Mouse (Mus musculus): ENCODE measurements at regions not wholly inside any gene's neighbourhood (a gene's known extent, or its start where the extent isn't known, plus 50 kb on each side); places are given as distances from the start of the nearest gene placed in this dataset.

DNA sequence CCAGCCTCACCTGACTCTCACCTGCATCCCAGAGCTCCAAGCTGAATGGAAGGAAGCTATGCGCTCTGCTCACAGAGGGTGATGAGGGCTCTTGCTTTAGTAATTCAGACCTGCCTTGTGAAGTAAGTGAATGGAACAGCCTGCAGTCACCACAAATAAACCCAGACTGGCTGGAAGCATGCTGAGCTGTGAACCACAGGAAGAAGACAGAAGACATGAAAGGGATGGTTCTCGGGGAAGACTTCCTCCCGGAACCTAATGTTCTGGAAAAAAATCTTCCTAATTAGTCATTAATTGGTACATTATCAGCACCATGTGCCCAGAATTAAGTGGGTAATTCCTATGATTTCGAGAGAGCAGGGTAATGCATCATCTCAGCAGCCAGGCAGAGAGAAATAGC lies 100.3 kb downstream of the Ets2 start:
- ATAC-seq (ENCODE audit: insufficient read depth, low FRiP score, low read depth) = no peak
- Histone ChIP-seq H3K36me3 (no peaks in the 10 kb centered on the region), H3K27me3 (replicated peaks) (no peaks in the 10 kb centered on the region), H3K4me1 (no peaks in the 10 kb centered on the region), H3K27ac (no peak overlapping the region), H3K4me2 (no peak overlapping the region), H3K9me3 (no peaks in the 10 kb centered on the region), H3K9ac (no peak overlapping the region), H3K4me3 (replicated peaks) (no peak overlapping the region)
- WGBS = 66% methylated on average over 4 of the region's 4 CpGs

DNA sequence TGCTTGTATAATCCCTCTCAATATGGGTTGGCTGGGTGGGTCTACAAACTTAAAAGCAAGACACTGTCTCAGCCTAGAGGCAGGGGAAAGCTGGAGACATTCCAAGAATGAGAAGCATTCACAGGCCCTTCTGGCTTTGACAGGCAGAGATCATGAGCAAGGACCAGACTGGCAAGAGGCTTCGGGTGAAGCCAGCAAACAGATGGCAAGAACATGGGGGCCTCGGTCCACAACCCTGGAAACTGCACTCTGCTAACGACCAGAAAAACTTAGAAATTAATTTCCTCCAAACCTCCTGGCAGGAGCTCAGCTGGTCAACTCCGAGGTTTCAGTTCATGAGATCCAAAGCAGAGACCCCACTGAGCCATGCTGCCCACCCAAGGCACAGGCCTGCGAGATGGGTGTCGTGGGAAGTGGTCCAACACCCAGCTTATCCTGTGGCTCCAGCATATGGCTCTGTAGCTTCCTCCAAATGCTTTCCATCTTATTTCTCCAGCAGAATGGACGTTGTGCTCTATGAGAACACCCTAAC lies 99.1 kb downstream of the Ets2 start:
- Histone ChIP-seq H3K4me1 (no peaks in the 10 kb centered on the region), H3K4me2 (no peak overlapping the region), H3K27me3 (replicated peaks) (no peaks in the 10 kb centered on the region), H3K9me3 (no peaks in the 10 kb centered on the region), H3K9ac (no peak overlapping the region), H3K27ac (no peak overlapping the region), H3K4me3 (replicated peaks) (no peak overlapping the region), H3K36me3 (no peaks in the 10 kb centered on the region)
- ATAC-seq (ENCODE audit: insufficient read depth, low FRiP score, low read depth) = no peak; the same call in 1 of the 2 replicates
- 68% methylated on average over 7 of the region's 7 CpGs for WGBS

DNA sequence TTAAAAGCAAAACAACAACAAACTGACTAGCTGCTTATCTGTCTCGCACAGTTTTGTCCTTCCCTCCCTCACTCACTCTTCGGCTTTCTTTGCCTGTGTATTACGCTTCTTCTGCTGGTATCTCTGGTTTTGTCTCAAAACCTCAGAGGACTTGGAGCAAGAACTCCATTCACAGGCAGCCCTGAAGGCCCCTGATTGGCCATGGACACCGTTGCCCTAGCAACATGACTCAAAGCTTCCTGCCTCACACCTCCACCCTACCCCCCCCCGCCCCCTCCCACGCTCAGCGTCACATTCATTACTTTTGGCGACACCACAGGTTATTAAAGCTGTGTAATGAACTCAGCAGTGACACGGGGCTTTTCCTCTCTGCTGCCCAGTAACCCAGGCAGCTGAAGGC lies 96.7 kb downstream of the Ets2 start:
- Histone ChIP-seq H3K4me3 (replicated peaks) (no peak overlapping the region), H3K27me3 (replicated peaks) (no peaks in the 10 kb centered on the region), H3K4me1 (no peaks in the 10 kb centered on the region), H3K4me2 (no peak overlapping the region), H3K9ac (no peak overlapping the region), H3K36me3 (no peaks in the 10 kb centered on the region), H3K27ac (no peak overlapping the region), H3K9me3 (no peaks in the 10 kb centered on the region)
- no peak for ATAC-seq (ENCODE audit: insufficient read depth, low FRiP score, low read depth)
- 69% methylated on average over 9 of the region's 9 CpGs for WGBS

DNA sequence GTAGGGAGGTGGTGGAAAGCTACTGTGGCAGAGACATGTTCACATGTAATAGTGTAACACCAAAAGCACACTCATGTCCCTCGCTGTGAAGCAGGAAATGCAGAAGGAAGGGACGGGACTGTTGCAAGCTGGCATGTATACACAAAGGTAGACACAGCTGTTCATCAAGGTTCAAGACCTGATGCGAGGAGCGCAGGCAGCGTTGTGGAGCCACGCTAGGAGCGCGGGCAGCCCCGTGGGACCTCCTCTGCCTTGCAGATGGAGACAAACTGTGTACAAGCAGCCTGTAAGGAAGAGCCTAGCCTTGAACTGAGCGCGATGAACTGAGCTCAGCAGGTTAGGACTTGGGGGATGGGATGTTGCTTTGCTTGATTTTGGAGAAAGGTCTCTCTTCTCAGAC lies 96.2 kb downstream of the Ets2 start:
- ATAC-seq (ENCODE audit: insufficient read depth, low FRiP score, low read depth) = no peak
- 81% methylated on average over 11 of the region's 11 CpGs for WGBS

DNA sequence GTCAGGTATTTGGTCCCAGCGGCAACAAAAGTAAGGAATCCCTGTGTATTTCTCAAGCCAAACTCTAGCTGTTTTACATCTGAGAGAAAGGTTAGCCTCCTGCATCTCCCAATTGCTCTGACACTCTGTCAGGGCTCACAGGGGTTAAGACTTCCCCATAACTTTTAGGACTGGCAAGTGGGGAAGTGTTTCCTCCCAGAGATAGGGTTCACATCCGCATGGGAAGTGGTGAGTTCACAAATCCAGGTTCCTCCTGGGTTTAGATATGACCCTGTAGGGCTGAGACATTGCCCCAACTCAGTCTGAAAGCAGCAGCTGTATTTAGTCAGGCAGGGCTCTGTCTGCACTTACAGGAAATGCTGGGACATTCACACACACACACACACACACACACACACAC lies 95.3 kb downstream of the Ets2 start:
- no peak for ATAC-seq (ENCODE audit: insufficient read depth, low FRiP score, low read depth)
- no peak overlapping the region for H3K4me2 ChIP-seq
- H3K4me1 ChIP-seq = no peaks in the 10 kb centered on the region
- H3K9ac ChIP-seq = no peak overlapping the region
- H3K9me3 ChIP-seq = no peaks in the 10 kb centered on the region
- H3K4me3 ChIP-seq (replicated peaks) = no peak overlapping the region
- 69% methylated on average over 2 of the region's 2 CpGs for WGBS
- no peaks in the 10 kb centered on the region for H3K27me3 ChIP-seq (replicated peaks)
- H3K36me3 ChIP-seq = no peaks in the 10 kb centered on the region
- H3K27ac ChIP-seq = no peak overlapping the region

More for the DNA sequence above, 96.2 kb downstream of the Ets2 start:
- Histone ChIP-seq H3K9ac (no peak overlapping the region), H3K4me3 (replicated peaks) (no peak overlapping the region), H3K27me3 (replicated peaks) (no peaks in the 10 kb centered on the region), H3K4me2 (no peak overlapping the region), H3K9me3 (no peaks in the 10 kb centered on the region), H3K36me3 (no peaks in the 10 kb centered on the region), H3K27ac (no peak overlapping the region), H3K4me1 (no peaks in the 10 kb centered on the region)

DNA sequence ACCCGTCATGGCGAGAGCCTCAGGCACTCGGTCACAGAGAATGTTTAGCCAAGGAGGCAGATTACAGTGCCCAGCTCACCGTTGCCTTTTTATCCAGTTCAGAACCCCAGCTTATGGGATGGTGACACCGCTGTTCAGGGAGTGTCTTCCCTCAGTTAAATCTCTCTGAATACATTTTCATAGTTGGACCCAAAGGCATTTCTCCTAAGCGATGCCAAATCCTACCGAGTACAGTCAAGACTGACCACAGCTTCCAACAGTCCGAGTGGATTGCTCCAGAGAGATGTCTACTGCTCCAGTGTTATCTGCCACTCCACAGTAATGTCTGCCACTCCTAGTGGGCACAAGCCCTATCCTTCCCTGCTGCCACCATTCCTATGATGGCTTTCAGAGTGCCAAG lies 93.0 kb downstream of the Ets2 start:
- Histone ChIP-seq H3K36me3 (no peaks in the 10 kb centered on the region), H3K4me2 (0 out of 2 replicates have a peak overlapping the region, but pooled peaks have one; percentile 13), H3K4me1 (no peaks in the 10 kb centered on the region), H3K4me3 (replicated peaks) (no peak overlapping the region), H3K27me3 (replicated peaks) (no peaks in the 10 kb centered on the region), H3K9me3 (no peaks in the 10 kb centered on the region), H3K9ac (no peak overlapping the region), H3K27ac (no peak overlapping the region)
- no peak for ATAC-seq (ENCODE audit: insufficient read depth, low FRiP score, low read depth)
- 64% methylated on average over 8 of the region's 8 CpGs for WGBS

DNA sequence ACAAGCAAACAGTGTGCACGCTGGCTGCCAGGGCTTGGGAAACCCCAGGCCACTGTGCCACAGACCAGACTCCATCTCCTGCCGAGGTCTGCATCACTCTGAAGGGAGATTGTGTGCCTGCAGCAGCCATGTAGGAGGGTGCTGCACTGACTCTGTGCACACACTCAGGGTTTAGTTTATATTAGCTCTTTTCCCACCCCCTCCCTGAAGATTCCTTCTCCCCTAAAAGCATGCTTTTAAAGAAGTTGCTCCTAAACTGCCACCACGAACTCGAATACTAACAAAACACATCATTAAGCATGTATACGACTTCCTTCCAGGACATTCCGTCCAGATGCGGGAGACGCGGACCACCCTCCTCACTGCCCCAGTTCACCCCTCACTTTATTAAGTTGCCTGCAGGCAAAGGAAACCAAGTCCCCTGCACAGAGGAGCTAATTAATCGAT lies 92.4 kb downstream of the Ets2 start:
- Histone ChIP-seq H3K4me3 (replicated peaks) (no peak overlapping the region), H3K36me3 (no peaks in the 10 kb centered on the region), H3K9ac (no peak overlapping the region), H3K27ac (no peak overlapping the region), H3K4me2 (peak overlapping the region; percentile 13; the same call in 1 of the 2 replicates), H3K27me3 (replicated peaks) (no peaks in the 10 kb centered on the region), H3K9me3 (no peaks in the 10 kb centered on the region), H3K4me1 (no peaks in the 10 kb centered on the region)
- WGBS = 31% methylated on average over 10 of the region's 10 CpGs
- no peak for ATAC-seq (ENCODE audit: insufficient read depth, low FRiP score, low read depth)

DNA sequence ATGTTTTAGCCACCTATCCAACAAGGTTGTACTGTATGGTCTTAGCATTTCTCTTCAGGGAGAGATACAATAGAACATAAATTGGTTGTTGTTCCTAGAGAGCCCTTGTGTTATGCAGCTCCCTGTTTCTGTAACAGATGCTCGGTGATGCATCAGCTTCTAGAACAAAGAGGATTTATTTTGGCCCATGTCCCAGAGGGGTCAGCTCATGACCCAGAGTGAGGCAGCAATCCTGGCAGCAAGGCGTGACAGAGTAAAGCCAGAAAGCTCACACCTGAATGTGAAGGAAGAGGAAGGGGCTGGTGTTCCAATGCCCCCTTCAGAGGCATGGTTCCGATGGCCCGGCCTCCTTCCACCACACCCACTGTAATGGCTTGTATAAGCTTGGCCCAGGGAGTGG lies 88.8 kb downstream of the Ets2 start:
- ATAC-seq (ENCODE audit: insufficient read depth, low FRiP score, low read depth) = no peak
- 71% methylated on average over 4 of the region's 4 CpGs for whole genome bisulfite sequencing
- H3K4me1 ChIP-seq = no peaks in the 10 kb centered on the region

DNA sequence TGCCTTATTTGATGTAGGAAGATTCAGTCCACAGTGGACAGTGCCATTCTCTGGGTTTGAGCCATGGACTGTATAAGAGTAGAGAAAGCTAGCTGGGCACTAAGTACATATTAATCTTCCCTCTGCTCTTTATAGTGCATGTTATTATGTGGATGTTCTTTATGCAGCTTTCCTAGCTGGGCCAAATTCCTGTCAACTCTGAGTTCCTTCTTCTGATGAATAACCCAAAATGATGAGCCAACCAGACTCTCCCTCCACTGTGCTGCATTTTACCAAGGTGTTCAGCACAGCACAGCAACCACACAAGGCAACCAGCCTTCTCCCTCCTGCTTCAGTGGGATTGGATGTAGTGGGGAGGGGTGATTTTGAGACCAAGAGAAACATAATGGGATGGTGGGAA lies 87.7 kb downstream of the Ets2 start:
- no peaks in the 10 kb centered on the region for H3K27me3 ChIP-seq (replicated peaks)
- no peak overlapping the region for H3K9ac ChIP-seq
- no peak overlapping the region for H3K27ac ChIP-seq
- no peaks in the 10 kb centered on the region for H3K9me3 ChIP-seq
- H3K4me3 ChIP-seq (replicated peaks) = no peak overlapping the region
- ATAC-seq (ENCODE audit: insufficient read depth, low FRiP score, low read depth) = 0 out of 2 replicates have a peak, but pooled peaks have one; percentile 22
- no peak overlapping the region for H3K4me2 ChIP-seq
- no peaks in the 10 kb centered on the region for H3K36me3 ChIP-seq
- no peaks in the 10 kb centered on the region for H3K4me1 ChIP-seq

More for the DNA sequence above, 88.8 kb downstream of the Ets2 start:
- H3K27me3 ChIP-seq (replicated peaks) = no peaks in the 10 kb centered on the region
- no peaks in the 10 kb centered on the region for H3K36me3 ChIP-seq
- H3K4me3 ChIP-seq (replicated peaks) = no peak overlapping the region
- no peak overlapping the region for H3K9ac ChIP-seq
- H3K4me2 ChIP-seq = no peak overlapping the region
- H3K27ac ChIP-seq = no peak overlapping the region
- H3K9me3 ChIP-seq = no peaks in the 10 kb centered on the region

DNA sequence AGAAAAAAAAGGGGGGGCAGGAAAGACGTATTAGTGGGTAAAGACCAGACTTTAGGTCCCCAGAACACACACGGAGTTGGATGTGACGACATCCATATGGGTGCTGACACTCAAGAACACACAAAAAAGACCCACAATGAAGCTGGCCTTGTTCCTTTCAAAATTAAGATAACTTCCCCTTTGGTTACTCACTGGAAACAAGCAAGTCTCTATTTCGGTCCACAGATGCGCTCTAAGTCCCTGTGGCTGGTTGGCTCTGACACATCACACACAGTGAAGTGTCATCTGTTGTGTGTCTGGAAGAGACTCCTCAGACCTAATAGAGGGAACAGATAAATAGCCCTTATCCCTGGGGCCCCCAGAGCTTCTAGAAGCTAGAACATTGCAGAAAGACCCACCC lies 79.8 kb downstream of the Ets2 start:
- WGBS = 70% methylated on average over 5 of the region's 5 CpGs

DNA sequence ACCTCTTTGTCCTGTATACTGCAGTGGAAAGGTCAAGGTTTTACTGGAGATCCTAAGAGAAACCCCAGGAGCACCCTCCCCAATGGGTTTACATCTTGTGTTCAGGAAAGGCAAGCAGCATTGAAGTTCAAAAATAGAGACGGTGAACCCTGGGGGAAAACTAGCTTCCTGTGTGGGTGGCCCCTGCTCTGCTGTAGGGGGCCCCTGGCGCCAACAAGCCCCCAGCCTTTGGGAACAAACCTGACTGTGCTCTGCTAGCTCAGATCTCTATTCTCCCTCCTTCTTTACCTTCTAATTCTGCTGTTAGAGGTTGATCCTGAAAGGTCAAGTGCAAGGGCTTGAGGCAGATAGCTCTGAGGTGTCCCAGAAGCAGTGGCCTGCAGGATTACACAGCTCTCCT lies 78.6 kb downstream of the Ets2 start:
- no peak overlapping the region for H3K4me2 ChIP-seq
- H3K27me3 ChIP-seq (replicated peaks) = no peaks in the 10 kb centered on the region
- H3K4me3 ChIP-seq (replicated peaks) = no peak overlapping the region
- H3K4me1 ChIP-seq = no peaks in the 10 kb centered on the region
- no peak for ATAC-seq (ENCODE audit: insufficient read depth, low FRiP score, low read depth)
- H3K27ac ChIP-seq = no peak overlapping the region
- WGBS = 66% methylated on average over 2 of the region's 2 CpGs
- no peaks in the 10 kb centered on the region for H3K9me3 ChIP-seq
- H3K36me3 ChIP-seq = no peaks in the 10 kb centered on the region
- H3K9ac ChIP-seq = no peak overlapping the region

More for the DNA sequence above, 79.8 kb downstream of the Ets2 start:
- H3K27ac ChIP-seq = no peak overlapping the region
- H3K36me3 ChIP-seq = no peaks in the 10 kb centered on the region
- H3K27me3 ChIP-seq (replicated peaks) = no peaks in the 10 kb centered on the region
- H3K9me3 ChIP-seq = no peaks in the 10 kb centered on the region
- no peak overlapping the region for H3K9ac ChIP-seq
- no peak overlapping the region for H3K4me2 ChIP-seq
- no peak overlapping the region for H3K4me3 ChIP-seq (replicated peaks)
- H3K4me1 ChIP-seq = no peaks in the 10 kb centered on the region
- no peak for ATAC-seq (ENCODE audit: insufficient read depth, low FRiP score, low read depth)

DNA sequence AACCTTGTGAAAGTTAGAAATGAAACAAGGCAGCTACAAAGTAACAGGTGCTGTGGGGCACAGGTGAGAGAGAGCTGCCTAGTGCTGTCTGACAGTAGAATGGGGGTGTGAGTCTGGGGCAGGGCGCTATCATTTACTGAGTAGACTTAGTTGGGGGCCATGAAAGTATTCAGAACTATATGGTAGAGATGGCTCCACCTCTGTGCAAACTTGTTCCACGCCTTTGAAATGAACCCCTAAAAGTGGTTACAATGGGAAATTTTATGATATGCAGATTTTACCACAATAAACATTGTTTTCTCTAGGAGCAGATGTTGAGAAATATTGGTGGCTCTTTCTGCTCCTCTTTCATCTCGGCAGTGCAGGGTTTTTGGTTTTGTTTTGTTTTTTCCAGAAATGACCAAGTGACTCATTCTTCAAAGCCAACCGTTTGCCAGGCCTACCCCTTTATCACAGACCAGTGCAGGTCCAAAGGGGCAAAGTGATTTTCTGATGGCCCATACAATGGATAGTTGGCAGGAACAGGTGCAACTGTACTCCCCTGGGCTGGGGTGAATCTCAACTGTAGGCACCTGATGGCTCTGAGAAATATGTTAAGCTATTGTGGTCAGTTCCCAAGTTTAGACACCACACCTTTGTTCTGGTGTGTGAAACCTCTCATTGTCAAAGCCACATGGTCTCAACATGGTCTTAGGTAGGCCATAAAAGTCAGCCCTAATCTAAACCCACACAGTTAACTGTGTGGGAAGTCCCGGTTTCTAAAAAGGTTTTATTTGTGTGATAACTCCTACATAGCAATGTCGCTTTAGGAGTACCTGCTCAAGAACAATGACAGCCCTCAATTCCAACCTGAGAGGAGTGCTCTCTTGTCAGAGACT lies 77.2 kb downstream of the Ets2 start:
- peak overlapping the region; percentile 1; the same call in 1 of the 2 replicates for H3K27ac ChIP-seq
- no peak overlapping the region for H3K4me2 ChIP-seq
- 78% methylated on average over 6 of the region's 6 CpGs for WGBS
- no peaks in the 10 kb centered on the region for H3K36me3 ChIP-seq
- no peak for ATAC-seq (ENCODE audit: insufficient read depth, low FRiP score, low read depth)
- no peak overlapping the region for H3K9ac ChIP-seq
- no peaks in the 10 kb centered on the region for H3K27me3 ChIP-seq (replicated peaks)
- H3K9me3 ChIP-seq = no peaks in the 10 kb centered on the region
- H3K4me3 ChIP-seq (replicated peaks) = no peak overlapping the region
- no peaks in the 10 kb centered on the region for H3K4me1 ChIP-seq

Data from stomach, embryonic 15.5 days (tissue).